Mouse (Mus musculus): ENCODE measurements around the gene Dnajb1.

Dnajb1 gene

DNA sequence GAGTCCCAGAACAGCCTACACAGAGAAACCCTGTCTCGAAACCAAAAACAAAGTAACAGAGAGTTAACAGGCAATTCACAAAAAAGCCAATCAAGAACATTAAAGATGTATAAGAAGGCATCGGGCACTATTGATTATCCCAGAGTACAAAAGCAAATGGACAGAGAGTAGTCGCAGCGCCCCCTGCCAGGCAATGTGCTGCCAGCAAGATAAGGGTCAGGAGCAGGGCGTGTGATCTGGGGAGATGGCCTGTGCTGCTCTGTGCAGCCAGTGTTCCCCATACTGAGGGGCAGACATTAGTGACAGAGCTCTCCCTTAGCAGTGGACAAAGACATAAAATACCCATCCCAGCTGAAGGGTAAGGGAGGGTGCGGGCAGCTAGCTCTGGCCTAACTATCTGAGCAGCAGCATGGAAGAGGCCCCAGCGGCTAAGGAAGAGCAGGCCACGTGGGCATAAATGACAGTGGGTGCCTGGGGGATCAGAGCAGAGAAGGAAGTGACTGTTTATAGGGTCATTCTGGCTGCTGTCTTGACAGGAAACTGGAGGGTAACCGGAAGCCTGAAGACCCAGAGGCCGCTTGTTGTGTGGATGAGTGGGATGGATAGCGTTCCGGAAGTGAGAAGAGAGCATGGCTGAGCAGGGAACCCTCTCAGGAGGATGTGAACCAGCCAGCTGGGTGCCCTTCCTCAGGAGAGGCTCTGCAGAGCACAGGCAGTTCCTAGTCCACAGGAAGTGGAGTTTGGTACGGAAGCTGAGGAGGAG, 48.7 kb downstream of the Dnajb1 start:
- DNase-seq = no peak

DNA sequence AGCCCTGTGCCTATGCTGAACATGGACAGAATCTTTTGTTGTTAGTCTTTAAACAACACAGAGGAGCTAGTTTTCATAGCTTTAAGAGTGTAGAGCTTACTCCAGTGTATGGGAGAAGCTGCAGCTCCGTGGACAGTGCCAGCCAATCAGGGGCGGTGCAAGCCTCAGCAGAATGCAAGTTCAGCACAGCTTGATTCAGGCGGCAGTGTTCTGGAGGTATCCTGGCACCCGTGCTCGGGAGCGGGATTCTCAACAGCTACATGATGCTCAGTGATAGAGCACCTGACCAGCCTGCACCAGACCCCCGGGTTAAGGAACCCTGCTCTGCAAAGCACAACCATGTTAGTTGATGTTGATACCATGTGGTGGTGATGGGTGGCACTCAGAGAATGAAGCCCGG, 52.6 kb downstream of the Dnajb1 start:
- no peak for DNase-seq

DNA sequence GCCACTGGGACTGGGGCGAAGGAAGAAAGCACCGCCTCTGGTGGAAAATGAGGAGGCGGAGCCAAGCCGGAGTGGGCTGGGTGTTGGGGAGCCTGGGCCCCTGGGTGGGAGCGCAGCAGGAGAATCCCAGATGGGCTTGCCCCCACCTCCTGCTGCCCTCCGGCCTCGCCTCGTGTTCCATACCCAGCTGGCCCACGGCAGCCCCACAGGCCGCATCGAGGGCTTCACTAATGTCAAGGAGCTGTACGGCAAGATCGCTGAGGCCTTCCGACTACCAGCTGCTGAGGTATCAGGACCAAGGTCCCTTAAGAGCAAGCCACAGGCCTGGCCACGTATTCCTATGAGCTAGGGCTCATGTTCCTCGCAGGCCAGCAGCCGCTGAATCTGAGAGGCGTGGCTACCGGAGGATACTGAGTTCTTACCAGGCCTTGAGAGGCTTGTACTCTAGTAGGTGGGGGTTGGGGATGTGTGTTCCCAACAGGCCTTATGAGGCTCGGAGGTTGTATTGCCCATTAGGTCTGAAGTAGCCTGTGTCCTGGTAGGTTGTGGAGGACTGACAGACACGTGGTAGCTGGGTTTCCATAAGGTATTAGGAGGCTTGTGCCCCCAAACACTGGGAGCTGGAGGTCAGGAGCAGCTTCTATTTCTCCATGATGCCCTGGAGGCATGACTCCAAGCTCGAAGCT, 53.1 kb downstream of the Dnajb1 start:
- DNase-seq = no peak
